Mouse (Mus musculus) stomach, embryonic 14.5 days (tissue): ENCODE results near the gene Hcrt. TPM values are rescaled to one million over a fixed set of nuclear protein-coding genes. Genes with fewer than 3 reads are reported as not detected.

Experiments
- ATAC-seq: fragments of 200-750 bp; cut with Nextera tagmentation; 2 replicates; pipeline ENCODE4 v1.8.0; 2017; ENCODE audit warnings: low read depth, moderate TSS enrichment; ENCODE audit not compliant: insufficient number of reproducible peaks, insufficient read depth, low FRiP score
- H3K27ac ChIP-seq: fragments of 300-500 bp; sonication (generic); 2 replicates; pipeline ENCODE4 v1.5.1; 2014; ENCODE audit warnings: mild to moderate bottlenecking, low read length, moderate library complexity, mixed read lengths
- H3K27me3 ChIP-seq: fragments of 300-500 bp; sonication (generic); 2 replicates; pipeline ENCODE4 v1.6.1; 2014; ENCODE audit warnings: low read length, control low read depth, mixed read lengths; ENCODE audit not compliant: control insufficient read depth, insufficient read depth
- H3K36me3 ChIP-seq: fragments of 300-500 bp; sonication (generic); 2 replicates; pipeline ENCODE4 v1.6.1; 2014; ENCODE audit warnings: mild to moderate bottlenecking, control low read depth, low read length, moderate library complexity, mixed read lengths; ENCODE audit not compliant: control insufficient read depth, insufficient read depth
- H3K4me1 ChIP-seq: fragments of 300-500 bp; sonication (generic); 2 replicates; pipeline ENCODE4 v1.6.1; 2014; ENCODE audit warnings: low read length, control low read depth, mixed read lengths; ENCODE audit not compliant: control insufficient read depth, insufficient read depth
- H3K4me2 ChIP-seq: fragments of 300-500 bp; sonication (generic); replicated peaks from 2 replicates; pipeline ENCODE4 v1.6.1; 2014; ENCODE audit warnings: low read depth, low read length, control low read depth
- H3K4me3 ChIP-seq: fragments of 300-500 bp; sonication (generic); 2 replicates; pipeline ENCODE4 v1.5.1; 2014; ENCODE audit warnings: low read depth, low read length, control low read depth
- H3K9ac ChIP-seq: fragments of 300-500 bp; sonication (generic); replicated peaks from 2 replicates; pipeline ENCODE4 v1.6.1; 2014; ENCODE audit warnings: low read depth, mild to moderate bottlenecking, control low read depth, low read length, moderate library complexity, mixed read lengths
- H3K9me3 ChIP-seq: fragments of 300-500 bp; sonication (generic); 2 replicates; pipeline ENCODE4 v1.6.1; 2016; ENCODE audit warnings: low read depth, low read length, control low read depth; ENCODE audit not compliant: control insufficient read depth
- WGBS: fragments of 180-500 bp; shearing (Covaris S2); extraction: QIAGEN DNeasy Blood & Tissue Kit; methylation state at CpG from one replicate; pipeline ENCODE4 v1.1.7; 2014; 5-methylcytosine and 5-hydroxymethylcytosine counted together
- polyA plus RNA-seq: library from polyadenylated mRNA; unstranded; fragments of >200 nt; fragmentation: Nextera tagmentation; extraction: Ambion mirVana; gene quantifications from 2 replicates; pipeline ENCODE4 v1.2.1, GENCODE M21; 2014

Hcrt gene
- polyA plus RNA-seq, 1 experiment from 2014 or later, result not detected

DNA sequence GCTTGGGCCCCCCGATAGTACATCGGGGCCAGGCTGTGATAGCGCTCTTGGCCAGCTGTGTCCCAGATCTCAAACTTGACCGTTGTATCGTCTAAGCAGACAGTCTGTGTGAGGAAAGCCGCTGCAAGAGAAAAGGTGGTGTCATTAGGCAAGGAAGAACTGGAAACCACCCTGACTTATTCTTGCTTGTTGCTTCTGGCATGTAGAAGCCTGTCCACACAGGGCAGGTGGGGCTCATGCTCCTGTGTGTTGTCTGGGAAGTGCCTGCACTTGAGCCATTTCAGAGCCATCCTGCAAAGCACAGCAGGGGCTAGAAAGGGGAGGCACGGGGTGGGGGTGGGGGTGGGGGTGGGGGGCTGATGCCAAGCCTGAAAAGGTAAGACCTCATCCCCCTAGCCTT, 44.3 kb downstream of the Hcrt start:
- H3K4me1 ChIP-seq, result peaks cover 15% of the 10 kb centered on the region
- no peak overlapping the region for H3K9ac ChIP-seq
- no peaks in the 10 kb centered on the region for H3K27me3 ChIP-seq
- no peak for ATAC-seq
- H3K36me3 ChIP-seq, result peaks cover 27% of the 10 kb centered on the region
- no peak overlapping the region for H3K4me2 ChIP-seq
- WGBS, result 85% methylated on average over 7 of the region's 7 CpGs
- no peaks in the 10 kb centered on the region for H3K9me3 ChIP-seq
- H3K4me3 ChIP-seq, result no peak overlapping the region
- no peak overlapping the region for H3K27ac ChIP-seq

- Histone ChIP-seq H3K4me2 (no peak overlapping the region), H3K4me1 (peaks cover 15% of the 10 kb centered on the region), H3K27ac (no peak overlapping the region), H3K9ac (no peak overlapping the region), H3K9me3 (no peaks in the 10 kb centered on the region), H3K27me3 (no peaks in the 10 kb centered on the region), H3K36me3 (peaks cover 27% of the 10 kb centered on the region), H3K4me3 (no peak overlapping the region)
- WGBS, result 87% methylated on average over 3 of the region's 3 CpGs
- ATAC-seq, result no peak
Measured at GRCm38 (mm10) chr11:100716649-100717048, 46.1 kb downstream of the Hcrt start.

- 92% methylated on average over 6 of the region's 6 CpGs for WGBS
- H3K27me3 ChIP-seq, result no peaks in the 10 kb centered on the region
- H3K9ac ChIP-seq, result no peak overlapping the region
- peaks cover 14% of the 10 kb centered on the region for H3K4me1 ChIP-seq
- H3K4me2 ChIP-seq, result no peak overlapping the region
- H3K36me3 ChIP-seq, result peaks cover 30% of the 10 kb centered on the region
- H3K9me3 ChIP-seq, result no peaks in the 10 kb centered on the region
- no peak overlapping the region for H3K4me3 ChIP-seq
- no peak for ATAC-seq
- H3K27ac ChIP-seq, result no peak overlapping the region
Measured at GRCm38 (mm10) chr11:100714948-100715347, 47.8 kb downstream of the Hcrt start.

GRCm38 (mm10) chr11:100714534-100714915, 48.2 kb downstream of the Hcrt start:
- H3K27me3 ChIP-seq, result no peaks in the 10 kb centered on the region
- H3K9ac ChIP-seq, result no peak overlapping the region
- H3K4me1 ChIP-seq, result peaks cover 14% of the 10 kb centered on the region
- ATAC-seq, result no peak; the same call in 1 of the 2 replicates
- WGBS, result 44% methylated on average over 6 of the region's 6 CpGs
- no peaks in the 10 kb centered on the region for H3K9me3 ChIP-seq
- H3K36me3 ChIP-seq, result peaks cover 28% of the 10 kb centered on the region
- peak overlapping the region; percentile 18; the same call in 1 of the 2 replicates for H3K4me3 ChIP-seq
- peak overlapping the region; percentile 53 for H3K4me2 ChIP-seq
- H3K27ac ChIP-seq, result 0 out of 2 replicates have a peak overlapping the region, but pooled peaks have one; percentile 12

DNA sequence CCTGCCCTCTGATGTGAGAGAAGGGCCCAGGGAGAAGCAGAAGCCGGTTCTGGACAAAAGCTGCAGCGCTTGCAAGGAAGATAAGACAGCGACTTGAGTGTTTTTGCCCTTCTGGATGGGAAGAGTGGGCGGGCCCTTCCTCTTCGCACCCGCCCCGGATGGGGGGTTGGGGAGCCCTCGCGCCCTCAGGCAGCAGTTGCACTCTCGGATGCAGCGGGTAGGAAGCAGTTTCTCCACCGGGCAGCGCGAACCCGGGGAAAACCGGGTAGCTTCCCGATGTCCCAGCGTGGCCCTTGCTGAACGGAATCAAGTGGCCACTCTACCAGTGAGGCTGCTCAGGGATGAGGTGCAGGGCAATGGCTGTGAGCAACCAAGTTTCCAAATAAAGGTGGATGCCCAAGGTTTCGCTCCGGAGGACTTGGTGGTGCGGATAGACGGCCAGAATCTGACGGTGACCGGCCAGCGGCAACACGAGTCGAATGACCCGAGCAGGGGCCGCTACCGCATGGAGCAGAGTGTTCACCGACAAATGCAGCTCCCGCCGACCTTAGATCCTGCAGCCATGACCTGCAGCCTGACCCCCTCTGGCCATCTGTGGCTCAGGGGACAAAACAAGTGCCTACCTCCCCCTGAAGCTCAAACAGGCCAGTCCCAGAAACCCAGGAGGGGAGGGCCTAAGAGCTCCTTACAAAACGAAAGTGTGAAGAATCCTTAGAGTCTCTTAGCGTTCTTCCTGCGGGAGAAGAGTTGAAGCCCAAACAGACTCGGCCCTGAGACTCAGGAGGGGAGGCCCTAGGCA, 48.8 kb downstream of the Hcrt start, which contains the start of gene Hspb9:
Gene Hspb9, plus strand, starts transcription at position 116 of the 799 bp plus-strand sequence.
- H3K4me2 ChIP-seq, result peak within 1 kb of the TSS; percentile 53
- H3K27ac ChIP-seq, result peak within 1 kb of the TSS; percentile 12; the same call in 1 of the 2 replicates
- H3K36me3 ChIP-seq, result peaks cover 33% of the 10 kb centered on the region
- H3K9me3 ChIP-seq, result no peaks in the 10 kb centered on the region
- H3K9ac ChIP-seq, result no peak within 1 kb of the TSS; the same call in 1 of the 2 replicates
- H3K4me3 ChIP-seq, result peak within 1 kb of the TSS; percentile 18; the same call in 1 of the 2 replicates
- no peak for ATAC-seq
- no peaks in the 10 kb centered on the region for H3K27me3 ChIP-seq
- 8% methylated on average over 38 of the region's 38 CpGs for WGBS
- H3K4me1 ChIP-seq, result peaks cover 14% of the 10 kb centered on the region

DNA sequence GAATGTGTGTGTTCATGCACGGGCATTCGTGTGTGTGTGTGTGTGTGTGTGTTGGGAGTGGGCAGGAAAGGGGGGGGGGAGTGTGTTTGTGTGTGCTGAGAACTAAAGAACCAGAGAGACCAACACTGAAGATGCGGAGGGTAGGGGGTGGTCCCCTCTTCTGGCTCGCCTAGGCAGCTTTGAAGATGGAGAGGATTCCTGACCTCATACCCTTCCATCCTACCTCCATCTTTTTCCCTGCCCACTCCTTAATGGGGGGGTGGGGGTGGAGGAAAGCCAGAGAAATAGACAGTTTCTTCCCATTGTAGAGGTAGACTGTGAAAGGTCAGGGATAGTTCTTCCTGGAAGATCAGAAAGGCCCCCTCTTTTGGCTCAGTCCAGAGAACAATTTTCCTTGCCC, 49.6 kb downstream of the Hcrt start:
- no peak for ATAC-seq
- H3K4me2 ChIP-seq, result peak overlapping the region; percentile 53
- H3K4me3 ChIP-seq, result no peak overlapping the region
- WGBS, result 59% methylated on average over 4 of the region's 4 CpGs
- no peak overlapping the region; the same call in 1 of the 2 replicates for H3K27ac ChIP-seq
- H3K36me3 ChIP-seq, result peaks cover 40% of the 10 kb centered on the region
- no peak overlapping the region for H3K9ac ChIP-seq
- H3K9me3 ChIP-seq, result no peaks in the 10 kb centered on the region
- no peaks in the 10 kb centered on the region for H3K27me3 ChIP-seq
- H3K4me1 ChIP-seq, result peaks cover 14% of the 10 kb centered on the region

- peak within 1 kb of the TSS; percentile 86 for H3K4me3 ChIP-seq
- H3K4me1 ChIP-seq, result peaks cover 14% of the 10 kb centered on the region
- 2% methylated on average over 48 of the region's 48 CpGs for WGBS
- no peaks in the 10 kb centered on the region for H3K9me3 ChIP-seq
- peak within 1 kb of the TSS; percentile 74; the same call in 1 of the 2 replicates for H3K27ac ChIP-seq
- peak; percentile 86 for ATAC-seq
- peaks cover 44% of the 10 kb centered on the region for H3K36me3 ChIP-seq
- peak within 1 kb of the TSS; percentile 53 for H3K4me2 ChIP-seq
- no peaks in the 10 kb centered on the region for H3K27me3 ChIP-seq
- H3K9ac ChIP-seq, result peak within 1 kb of the TSS; percentile 74
Measured at GRCm38 (mm10) chr11:100711783-100712615, 50.7 kb downstream of the Hcrt start, which contains the start of gene Kat2a. Gene Kat2a (minus strand): TSS chr11:100712465.
